In genomic region chr2:157057186-157057585, GRCm38 (mm10) we compare ENCODE assay signal across 20 mouse cellular contexts. TPM values are rescaled to one million over a fixed set of nuclear protein-coding genes. Genes with fewer than 3 reads are reported as not detected.
DNase-seq lines count a peak whose midpoint lies in the region; ATAC-seq lines count a peak whose summit lies in the region.
"Had no signal": no experiment of that assay in that cellular context is flagged by ENCODE, and none has a peak within 500 bp of the region (broad histone marks: within the 10 kb centered on the region; RNA-seq: fewer than 3 reads in every experiment).

No protein-coding gene starts in this region.

- H3K36me3 ChIP-seq in hindbrain, embryonic 10.5 days: peaks cover 87% of the 10 kb centered on the region
- peaks cover 18% of the 10 kb centered on the region for H3K36me3 ChIP-seq in hindbrain, embryonic 16.5 days (ENCODE audit: control insufficient read depth, insufficient read depth, low read length)
- peaks cover 63% of the 10 kb centered on the region for H3K36me3 ChIP-seq in midbrain, embryonic 13.5 days
- peaks cover 15% of the 10 kb centered on the region for H3K36me3 ChIP-seq in midbrain, embryonic 16.5 days (ENCODE audit: control insufficient read depth, insufficient read depth, low read length)
- H3K36me3 ChIP-seq in embryonic facial prominence, embryonic 12.5 days: peaks cover 54% of the 10 kb centered on the region

- H3K27me3 ChIP-seq in hindbrain, embryonic 10.5 days (ENCODE audit: insufficient read depth, poor library complexity, severe bottlenecking): no peaks in the 10 kb centered on the region
- no peaks in the 10 kb centered on the region for H3K27me3 ChIP-seq in hindbrain, embryonic 16.5 days (replicated peaks; ENCODE audit: control insufficient read depth, insufficient read depth, low read length)
- H3K27me3 ChIP-seq in midbrain, embryonic 13.5 days: no peaks in the 10 kb centered on the region
- no peaks in the 10 kb centered on the region for H3K27me3 ChIP-seq in midbrain, embryonic 16.5 days (ENCODE audit: control insufficient read depth, insufficient read depth, low read depth, low read length)
- H3K27me3 ChIP-seq in embryonic facial prominence, embryonic 12.5 days: no peaks in the 10 kb centered on the region
- H3K27me3 ChIP-seq: intestine, embryonic 15.5 days; liver, embryonic 13.5 days; neural tube, embryonic 12.5 days had no signal

- 0 out of 2 replicates have a peak overlapping the region, but pooled peaks have one; percentile 93 for H3K27ac ChIP-seq in hindbrain, embryonic 10.5 days
- no peak overlapping the region for H3K27ac ChIP-seq in hindbrain, embryonic 16.5 days (ENCODE audit: low read depth, low read length)
- H3K27ac ChIP-seq in midbrain, embryonic 13.5 days: 0 out of 2 replicates have a peak overlapping the region, but pooled peaks have one; percentile 89
- H3K27ac ChIP-seq in midbrain, embryonic 16.5 days (ENCODE audit: low read length): no peak overlapping the region
- 0 out of 2 replicates have a peak overlapping the region, but pooled peaks have one; percentile 50 for H3K27ac ChIP-seq in embryonic facial prominence, embryonic 12.5 days
- H3K27ac ChIP-seq: intestine, embryonic 15.5 days; liver, embryonic 13.5 days; neural tube, embryonic 12.5 days had no signal

- peaks cover 35% of the 10 kb centered on the region for H3K4me1 ChIP-seq in hindbrain, embryonic 10.5 days (replicated peaks)
- peaks cover 37% of the 10 kb centered on the region for H3K4me1 ChIP-seq in hindbrain, embryonic 16.5 days (ENCODE audit: control insufficient read depth, insufficient read depth, low read depth, low read length)
- H3K4me1 ChIP-seq in midbrain, embryonic 13.5 days (replicated peaks): peaks cover 35% of the 10 kb centered on the region
- peaks cover 16% of the 10 kb centered on the region for H3K4me1 ChIP-seq in midbrain, embryonic 16.5 days (ENCODE audit: control insufficient read depth, insufficient read depth, low read length)
- peaks cover 17% of the 10 kb centered on the region for H3K4me1 ChIP-seq in embryonic facial prominence, embryonic 12.5 days

- no peak for ATAC-seq in hindbrain, embryonic 16.5 days
- ATAC-seq in midbrain, embryonic 13.5 days: no peak
- ATAC-seq in midbrain, embryonic 16.5 days: no peak
- no peak for ATAC-seq in embryonic facial prominence, embryonic 12.5 days (ENCODE audit: insufficient number of reproducible peaks, insufficient read depth, low FRiP score, low TSS enrichment)
- ATAC-seq: intestine, embryonic 15.5 days had no signal

- no peak overlapping the region for H3K9ac ChIP-seq in hindbrain, embryonic 16.5 days (ENCODE audit: low read depth, low read length)
- no peak overlapping the region for H3K9ac ChIP-seq in midbrain, embryonic 13.5 days (replicated peaks)
- H3K9ac ChIP-seq in midbrain, embryonic 16.5 days (ENCODE audit: low read depth, low read length): no peak overlapping the region
- no peak overlapping the region for H3K9ac ChIP-seq in embryonic facial prominence, embryonic 12.5 days
- H3K9ac ChIP-seq: intestine, embryonic 15.5 days; liver, embryonic 13.5 days; neural tube, embryonic 12.5 days had no signal

- H3K4me3 ChIP-seq in hindbrain, embryonic 10.5 days: no peak overlapping the region
- H3K4me3 ChIP-seq in hindbrain, embryonic 16.5 days (ENCODE audit: low read length): no peak overlapping the region
- H3K4me3 ChIP-seq in midbrain, embryonic 13.5 days (replicated peaks): no peak overlapping the region
- no peak overlapping the region for H3K4me3 ChIP-seq in midbrain, embryonic 16.5 days (ENCODE audit: low read depth, low read length)
- no peak overlapping the region for H3K4me3 ChIP-seq in embryonic facial prominence, embryonic 12.5 days
- H3K4me3 ChIP-seq: intestine, embryonic 15.5 days; liver, embryonic 13.5 days; neural tube, embryonic 12.5 days had no signal

- DNase-seq in cerebellum, adult 9-11 months: peak; percentile 40
- DNase-seq in cerebellum, postnatal 4 days (ENCODE audit: low spot score in 2 of 2): no peak
- DNase-seq in hindbrain, embryonic 10.5 days (ENCODE audit: low spot score): no peak
- DNase-seq in thymus, postnatal 0 days (ENCODE audit: low spot score): no peak
- DNase-seq: adrenal gland, postnatal 25 days; cerebellum, adult 9-10 months; heart, postnatal 4 days; liver, embryonic 13.5 days; right cerebral cortex, postnatal 4 days; thymus, postnatal 25 days had no signal

- no peak overlapping the region for H3K4me2 ChIP-seq in hindbrain, embryonic 16.5 days (ENCODE audit: low read length)
- H3K4me2 ChIP-seq in midbrain, embryonic 13.5 days (replicated peaks): no peak overlapping the region
- no peak overlapping the region for H3K4me2 ChIP-seq in midbrain, embryonic 16.5 days (ENCODE audit: low read length)
- H3K4me2 ChIP-seq in embryonic facial prominence, embryonic 12.5 days (replicated peaks): no peak overlapping the region
- H3K4me2 ChIP-seq: intestine, embryonic 15.5 days; liver, embryonic 13.5 days; neural tube, embryonic 12.5 days had no signal

- WGBS in hindbrain, embryonic 10.5 days: 95% methylated on average over 3 of the region's 3 CpGs
- 91% methylated on average over 3 of the region's 3 CpGs for whole genome bisulfite sequencing in hindbrain, embryonic 16.5 days
- 95% methylated on average over 3 of the region's 3 CpGs for WGBS in midbrain, embryonic 13.5 days
- WGBS in midbrain, embryonic 16.5 days: 95% methylated on average over 3 of the region's 3 CpGs
- WGBS in embryonic facial prominence, embryonic 12.5 days: 93% methylated on average over 3 of the region's 3 CpGs

- H3K9me3 ChIP-seq in hindbrain, embryonic 10.5 days: no peaks in the 10 kb centered on the region
- no peaks in the 10 kb centered on the region for H3K9me3 ChIP-seq in hindbrain, embryonic 16.5 days (ENCODE audit: control insufficient read depth, low read length)
- H3K9me3 ChIP-seq in midbrain, embryonic 13.5 days: no peaks in the 10 kb centered on the region
- H3K9me3 ChIP-seq in midbrain, embryonic 16.5 days (replicated peaks; ENCODE audit: control insufficient read depth, low read length, poor library complexity, severe bottlenecking): no peaks in the 10 kb centered on the region
- no peaks in the 10 kb centered on the region for H3K9me3 ChIP-seq in embryonic facial prominence, embryonic 12.5 days
- H3K9me3 ChIP-seq: intestine, embryonic 15.5 days; liver, embryonic 13.5 days; neural tube, embryonic 12.5 days had no signal

RNA-seq across cellular contexts. Expression of gene Soga1, which starts 21.9 kb away (rescaled TPM):
- 3.7 and 4.0 TPM in 2 replicates for polyA plus RNA-seq in hindbrain, embryonic 10.5 days (2016; fragmentation: Nextera tagmentation; extraction: Ambion mirVana)
- 4.4 and 4.6 TPM in 2 replicates for polyA plus RNA-seq in hindbrain, embryonic 16.5 days (2015; fragmentation: Nextera tagmentation; extraction: Ambion mirVana)
- polyA plus RNA-seq in midbrain, embryonic 13.5 days (2015; fragmentation: Nextera tagmentation; extraction: Ambion mirVana): 6.2 and 6.4 TPM in 2 replicates
- 5.2 and 5.5 TPM in 2 replicates for polyA plus RNA-seq in midbrain, embryonic 16.5 days (2015; fragmentation: Nextera tagmentation; extraction: Ambion mirVana)
- 5.7 and 7.8 TPM in 2 replicates for polyA plus RNA-seq in embryonic facial prominence, embryonic 12.5 days (2016; fragmentation: Nextera tagmentation; extraction: Ambion mirVana)
- polyA plus RNA-seq in thymus, postnatal 0 days (2015; fragmentation: Nextera tagmentation; extraction: Ambion mirVana): 0.57 TPM in 2 replicates

RNA-seq across cellular contexts. Expression of gene Tldc2, which starts 29.7 kb away (rescaled TPM):
- polyA plus RNA-seq in hindbrain, embryonic 10.5 days (2016; fragmentation: Nextera tagmentation; extraction: Ambion mirVana): not detected in 2 replicates
- polyA plus RNA-seq in hindbrain, embryonic 16.5 days (2015; fragmentation: Nextera tagmentation; extraction: Ambion mirVana): not detected in 2 replicates
- not detected in 2 replicates for polyA plus RNA-seq in midbrain, embryonic 13.5 days (2015; fragmentation: Nextera tagmentation; extraction: Ambion mirVana)
- polyA plus RNA-seq in midbrain, embryonic 16.5 days (2015; fragmentation: Nextera tagmentation; extraction: Ambion mirVana): not detected in 2 replicates
- not detected in 2 replicates for polyA plus RNA-seq in embryonic facial prominence, embryonic 12.5 days (2016; fragmentation: Nextera tagmentation; extraction: Ambion mirVana)
- not detected in 2 replicates for polyA plus RNA-seq in thymus, postnatal 0 days (2015; fragmentation: Nextera tagmentation; extraction: Ambion mirVana)
- polyA plus RNA-seq: C2C12; heart, embryonic 14.5 days; intestine, embryonic 15.5 days; limb, embryonic 11.5 days; liver, embryonic 13.5 days; lung, embryonic 16.5 days; neural tube, embryonic 12.5 days had no signal

RNA-seq across cellular contexts. Expression of gene Dsn1, which starts 50.2 kb away (rescaled TPM):
- 44.1 and 51.2 TPM in 2 replicates for polyA plus RNA-seq in hindbrain, embryonic 10.5 days (2016; fragmentation: Nextera tagmentation; extraction: Ambion mirVana)
- polyA plus RNA-seq in hindbrain, embryonic 16.5 days (2015; fragmentation: Nextera tagmentation; extraction: Ambion mirVana): 10.5 and 11.6 TPM in 2 replicates
- 18.0 and 18.7 TPM in 2 replicates for polyA plus RNA-seq in midbrain, embryonic 13.5 days (2015; fragmentation: Nextera tagmentation; extraction: Ambion mirVana)
- polyA plus RNA-seq in midbrain, embryonic 16.5 days (2015; fragmentation: Nextera tagmentation; extraction: Ambion mirVana): 7.0 and 9.5 TPM in 2 replicates
- polyA plus RNA-seq in embryonic facial prominence, embryonic 12.5 days (2016; fragmentation: Nextera tagmentation; extraction: Ambion mirVana): 45.1 and 49.6 TPM in 2 replicates
- 30.9 and 31.3 TPM in 2 replicates for polyA plus RNA-seq in thymus, postnatal 0 days (2015; fragmentation: Nextera tagmentation; extraction: Ambion mirVana)

Comparison
In these comparisons a context has a peak if more than half of its experiments do, and no peak if none do; other contexts are left out.
1. H3K27ac ChIP-seq: peak in hindbrain, embryonic 10.5 days (single experiment), midbrain, embryonic 13.5 days (single experiment) and embryonic facial prominence, embryonic 12.5 days (single experiment); none in hindbrain, embryonic 16.5 days (single experiment) and midbrain, embryonic 16.5 days (single experiment).